Mouse (Mus musculus) small intestine, adult 2 months (tissue): Measurements from ENCODE around the gene Tcp11l2. TPM values are rescaled to one million over a fixed set of nuclear protein-coding genes. Genes with fewer than 3 reads are reported as not detected.

Source experiments
- H3K27ac ChIP-seq: fragments of 200-500 bp; 2 replicates; pipeline ENCODE4 v1.5.1; 2012; ENCODE audit warnings: low read depth, low read length, control low read depth, inconsistent platforms; ENCODE audit not compliant: insufficient read depth
- H3K27me3 ChIP-seq: fragments of 200-500 bp; 2 replicates; pipeline ENCODE4 v1.6.1; 2012; ENCODE audit warnings: mild to moderate bottlenecking, moderate library complexity, low read length, inconsistent platforms; ENCODE audit not compliant: control insufficient read depth, insufficient read depth
- H3K36me3 ChIP-seq: fragments of 200-500 bp; 2 replicates; pipeline ENCODE4 v1.6.1; 2012; ENCODE audit warnings: mild to moderate bottlenecking, low read length, control low read depth, inconsistent platforms; ENCODE audit not compliant: control insufficient read depth, insufficient read depth
- H3K4me1 ChIP-seq: fragments of 200-500 bp; 2 replicates; pipeline ENCODE4 v1.6.1; 2012; ENCODE audit warnings: low read length, inconsistent platforms, mixed read lengths; ENCODE audit not compliant: control insufficient read depth, insufficient read depth, insufficient read length
- H3K4me3 ChIP-seq: fragments of 200-500 bp; 2 replicates; pipeline ENCODE4 v1.5.1; 2012; ENCODE audit warnings: low read depth, mild to moderate bottlenecking, control low read depth, inconsistent platforms, low read length, moderate library complexity
- CTCF ChIP-seq: fragments of 200-500 bp; IDR thresholded peaks from 2 replicates; pipeline ENCODE4 v1.5.1; 2012; ENCODE audit warnings: low read depth, mild to moderate bottlenecking, control low read depth, inconsistent platforms, low read length, moderate library complexity, mixed read lengths; ENCODE audit not compliant: insufficient replicate concordance, insufficient read length; ENCODE audit errors: extremely low read depth
- POLR2A ChIP-seq: fragments of 200-500 bp; IDR thresholded peaks from 2 replicates; pipeline ENCODE4 v1.6.1; 2012; ENCODE audit warnings: low read depth, mild to moderate bottlenecking, control low read depth, inconsistent platforms, low read length, moderate library complexity
- WGBS: fragments of 180-500 bp; shearing (Covaris S2); methylation state at CpG from one replicate; pipeline ENCODE4 v1.1.7; 2018; 5-methylcytosine and 5-hydroxymethylcytosine counted together
- polyA plus RNA-seq: library from polyadenylated mRNA; depleted of rRNA; stranded (reverse); fragments of >200 nt; gene quantifications from 2 replicates; pipeline ENCODE4 v1.2.3, GENCODE M21; 2012

The Tcp11l2 gene
- polyA plus RNA-seq, 1 experiment, result 34.3 TPM

- Histone ChIP-seq H3K4me3 (no peak overlapping the region), H3K4me1 (no peaks in the 10 kb centered on the region), H3K27ac (no peak overlapping the region), H3K27me3 (no peaks in the 10 kb centered on the region), H3K36me3 (0 out of 2 replicates have a peak, but pooled peaks cover 1% of the 10 kb centered on the region)
- TF ChIP-seq CTCF (no peak), POLR2A (no peak)
- WGBS, result 77% methylated on average over 1 of the region's 1 CpGs
Observed at GRCm38 (mm10) chr10:84604335-84604734, 27.9 kb downstream of the Tcp11l2 start.

- 0 out of 2 replicates have a peak, but pooled peaks cover 1% of the 10 kb centered on the region for H3K36me3 ChIP-seq
- TF ChIP-seq POLR2A, result no peak
- no peak for TF ChIP-seq CTCF
- H3K4me1 ChIP-seq, result no peaks in the 10 kb centered on the region
- H3K4me3 ChIP-seq, result no peak overlapping the region
- no peaks in the 10 kb centered on the region for H3K27me3 ChIP-seq
- H3K27ac ChIP-seq, result no peak overlapping the region
- WGBS, result 80% methylated on average over 3 of the region's 3 CpGs
Observed at GRCm38 (mm10) chr10:84608361-84608760, 31.9 kb downstream of the Tcp11l2 start.

- H3K4me1 ChIP-seq, result no peaks in the 10 kb centered on the region
- H3K36me3 ChIP-seq, result 0 out of 2 replicates have a peak, but pooled peaks cover 1% of the 10 kb centered on the region
- H3K27ac ChIP-seq, result no peak overlapping the region
- H3K27me3 ChIP-seq, result no peaks in the 10 kb centered on the region
- H3K4me3 ChIP-seq, result no peak overlapping the region
- 72% methylated on average over 4 of the region's 4 CpGs for WGBS
- TF ChIP-seq CTCF (no peak), POLR2A (no peak)
Observed at GRCm38 (mm10) chr10:84610324-84610723, 33.9 kb downstream of the Tcp11l2 start.

- H3K4me3 ChIP-seq, result no peak overlapping the region
- no peak for TF ChIP-seq POLR2A
- no peak for TF ChIP-seq CTCF
- 74% methylated on average over 3 of the region's 3 CpGs for WGBS
- no peaks in the 10 kb centered on the region for H3K4me1 ChIP-seq
- H3K36me3 ChIP-seq, result 0 out of 2 replicates have a peak, but pooled peaks cover 1% of the 10 kb centered on the region
- H3K27me3 ChIP-seq, result no peaks in the 10 kb centered on the region
- no peak overlapping the region for H3K27ac ChIP-seq
Observed at GRCm38 (mm10) chr10:84610783-84611182, 34.4 kb downstream of the Tcp11l2 start.

GRCm38 (mm10) chr10:84611664-84612063, 35.2 kb downstream of the Tcp11l2 start:
- no peak overlapping the region for H3K4me3 ChIP-seq
- no peaks in the 10 kb centered on the region for H3K4me1 ChIP-seq
- H3K27me3 ChIP-seq, result no peaks in the 10 kb centered on the region
- 64% methylated on average over 3 of the region's 3 CpGs for WGBS
- TF ChIP-seq POLR2A (no peak), CTCF (no peak)
- 0 out of 2 replicates have a peak, but pooled peaks cover 1% of the 10 kb centered on the region for H3K36me3 ChIP-seq
- H3K27ac ChIP-seq, result no peak overlapping the region

- Histone ChIP-seq H3K27me3 (no peaks in the 10 kb centered on the region), H3K27ac (no peak overlapping the region), H3K4me3 (no peak overlapping the region), H3K4me1 (no peaks in the 10 kb centered on the region), H3K36me3 (0 out of 2 replicates have a peak, but pooled peaks cover 1% of the 10 kb centered on the region)
- 86% methylated on average over 2 of the region's 2 CpGs for WGBS
- no peak for TF ChIP-seq CTCF
- TF ChIP-seq POLR2A, result no peak
Observed at GRCm38 (mm10) chr10:84612281-84612680, 35.9 kb downstream of the Tcp11l2 start.

- 74% methylated on average over 8 of the region's 8 CpGs for WGBS
- Histone ChIP-seq H3K27me3 (no peaks in the 10 kb centered on the region), H3K36me3 (no peaks in the 10 kb centered on the region), H3K4me3 (no peak overlapping the region), H3K4me1 (no peaks in the 10 kb centered on the region), H3K27ac (no peak overlapping the region)
- TF ChIP-seq POLR2A (no peak), CTCF (no peak)
Observed at GRCm38 (mm10) chr10:84613366-84613765, 36.9 kb downstream of the Tcp11l2 start.
